In the genomic region with DNA sequence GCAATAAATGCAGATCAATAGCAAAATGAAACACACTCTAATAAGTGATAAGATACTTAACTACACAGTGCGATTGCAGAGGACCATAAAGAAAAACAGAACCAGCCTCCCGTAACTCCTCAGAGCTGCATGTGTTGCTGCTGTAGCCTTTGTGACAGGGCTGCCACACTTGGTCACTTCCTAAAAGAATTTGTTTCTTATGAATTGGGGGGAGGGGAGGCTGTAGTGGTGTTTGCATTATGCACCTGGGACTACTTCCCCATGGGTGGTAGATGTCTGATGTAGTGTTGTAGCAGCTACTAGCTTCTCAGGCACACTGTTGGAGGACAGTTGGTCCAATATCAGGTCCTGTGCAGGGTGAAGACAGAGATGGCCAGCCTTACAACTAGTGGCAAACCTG, we compare ENCODE assay signal across 25 mouse cellular contexts.
DNase-seq lines count a peak whose midpoint lies in the region; ATAC-seq and TF ChIP-seq lines count a peak whose summit lies in the region.
"Had no signal": no experiment of that assay in that cellular context is flagged by ENCODE, and none has a peak within 500 bp of the region (broad histone marks: within the 10 kb centered on the region; RNA-seq: fewer than 3 reads in every experiment).

No protein-coding gene starts in this region.

- 76% methylated on average over 2 of the region's 2 CpGs for WGBS in hindbrain, embryonic 12.5 days
- 73% methylated on average over 2 of the region's 2 CpGs for WGBS in hindbrain, embryonic 16.5 days
- 43% methylated on average over 2 of the region's 2 CpGs for WGBS in spleen, adult 2 months
- 80% methylated on average over 2 of the region's 2 CpGs for WGBS in forebrain, embryonic 10.5 days

- no peak overlapping the region for H3K9ac ChIP-seq in hindbrain, embryonic 12.5 days
- no peak overlapping the region for H3K9ac ChIP-seq in hindbrain, embryonic 16.5 days (ENCODE audit: low read depth, low read length)
- H3K9ac ChIP-seq: embryonic facial prominence, embryonic 13.5 days; heart, embryonic 12.5 days; limb, embryonic 12.5 days; liver, embryonic 15.5 days; lung, embryonic 15.5 days; stomach, embryonic 15.5 days had no signal

- peaks cover 45% of the 10 kb centered on the region for H3K4me1 ChIP-seq in hindbrain, embryonic 12.5 days
- H3K4me1 ChIP-seq in hindbrain, embryonic 16.5 days (ENCODE audit: control insufficient read depth, insufficient read depth, low read depth, low read length), result peaks cover 22% of the 10 kb centered on the region
- H3K4me1 ChIP-seq in spleen, adult 2 months (ENCODE audit: control insufficient read depth, insufficient read depth, insufficient read length), result peaks cover 11% of the 10 kb centered on the region; the same call in 1 of the 2 replicates
- H3K4me1 ChIP-seq in forebrain, embryonic 10.5 days, result peaks cover 51% of the 10 kb centered on the region
- H3K4me1 ChIP-seq: lung, embryonic 15.5 days; stomach, embryonic 15.5 days had no signal

- no peaks in the 10 kb centered on the region for H3K9me3 ChIP-seq in hindbrain, embryonic 12.5 days (replicated peaks)
- H3K9me3 ChIP-seq in hindbrain, embryonic 16.5 days (ENCODE audit: control insufficient read depth, low read length), result no peaks in the 10 kb centered on the region
- no peaks in the 10 kb centered on the region for H3K9me3 ChIP-seq in forebrain, embryonic 10.5 days
- H3K9me3 ChIP-seq: embryonic facial prominence, embryonic 13.5 days; heart, embryonic 12.5 days; limb, embryonic 12.5 days; liver, embryonic 15.5 days; lung, embryonic 15.5 days; stomach, embryonic 15.5 days had no signal

- TF ChIP-seq POLR2A in spleen, adult 2 months (IDR thresholded peaks at IDR 0.05; ENCODE audit: low read depth, low read length), result no peak

- no peak for TF ChIP-seq CTCF in spleen, adult 2 months (IDR thresholded peaks at IDR 0.05; ENCODE audit: extremely low read depth, insufficient read depth, insufficient read length, insufficient replicate concordance)

- no peak overlapping the region for H3K4me2 ChIP-seq in hindbrain, embryonic 12.5 days (replicated peaks)
- no peak overlapping the region for H3K4me2 ChIP-seq in hindbrain, embryonic 16.5 days (ENCODE audit: low read length)
- H3K4me2 ChIP-seq: embryonic facial prominence, embryonic 13.5 days; heart, embryonic 12.5 days; limb, embryonic 12.5 days; liver, embryonic 15.5 days; lung, embryonic 15.5 days; stomach, embryonic 15.5 days had no signal

- H3K27ac ChIP-seq in hindbrain, embryonic 12.5 days, result 0 out of 2 replicates have a peak overlapping the region, but pooled peaks have one; percentile 3
- H3K27ac ChIP-seq in hindbrain, embryonic 16.5 days (ENCODE audit: low read depth, low read length), result no peak overlapping the region
- H3K27ac ChIP-seq in spleen, adult 2 months (ENCODE audit: insufficient read depth, low read length), result peak overlapping the region; percentile 10; the same call in 1 of the 2 replicates
- H3K27ac ChIP-seq in forebrain, embryonic 10.5 days, result no peak overlapping the region
- H3K27ac ChIP-seq: embryonic facial prominence, embryonic 13.5 days; gastrocnemius, adult 2 months; heart, adult 2 months; limb, embryonic 12.5 days; liver, embryonic 15.5 days; lung, embryonic 15.5 days; stomach, embryonic 15.5 days had no signal

- DNase-seq in spleen, adult 2 months (ENCODE audit: low read depth in 1 of 2, low spot score in 2 of 2), result peak in 1 of 2 experiments; percentile 39
- DNase-seq in spleen, postnatal 10 days (ENCODE audit: low spot score in 2 of 2), result no peak
- no peak for DNase-seq in right cerebral cortex, postnatal 10 days (ENCODE audit: low spot score in 2 of 2)
- DNase-seq in forebrain, embryonic 10.5 days (ENCODE audit: extremely low spot score, low spot score), result no peak
- DNase-seq: adrenal gland, postnatal 25 days; cerebellum, adult 11-12 months; gastrocnemius, adult 2 months; gastrocnemius, postnatal 36 days; heart, adult 2 months; heart, postnatal 4 days; kidney, postnatal 14 days; right cerebral cortex, postnatal 14 days; thymus, postnatal 14 days had no signal

- no peak for ATAC-seq in hindbrain, embryonic 12.5 days (ENCODE audit: low FRiP score)
- no peak for ATAC-seq in hindbrain, embryonic 16.5 days
- ATAC-seq in megakaryocyte progenitor cell, adult 5-6 weeks (replicated peaks; ENCODE audit: poor library complexity), result peak; percentile 11; the same call in 1 of the 2 replicates
- ATAC-seq: CD4-positive, CD25-positive, alpha-beta regulatory T cell, adult 4 months; forebrain, embryonic 16.5 days; intestine, postnatal 0 days had no signal

- no peaks in the 10 kb centered on the region for H3K27me3 ChIP-seq in hindbrain, embryonic 12.5 days
- no peaks in the 10 kb centered on the region for H3K27me3 ChIP-seq in hindbrain, embryonic 16.5 days (replicated peaks; ENCODE audit: control insufficient read depth, insufficient read depth, low read length)
- H3K27me3 ChIP-seq in spleen, adult 2 months (ENCODE audit: control insufficient read depth, insufficient read depth, low read length), result no peaks in the 10 kb centered on the region
- peaks cover 15% of the 10 kb centered on the region for H3K27me3 ChIP-seq in forebrain, embryonic 10.5 days (ENCODE audit: poor library complexity, severe bottlenecking)
- H3K27me3 ChIP-seq: embryonic facial prominence, embryonic 13.5 days; heart, embryonic 12.5 days; limb, embryonic 12.5 days; liver, embryonic 15.5 days; lung, embryonic 15.5 days; stomach, embryonic 15.5 days had no signal

- no peak overlapping the region for H3K4me3 ChIP-seq in hindbrain, embryonic 12.5 days
- H3K4me3 ChIP-seq in hindbrain, embryonic 16.5 days (ENCODE audit: low read length), result no peak overlapping the region
- H3K4me3 ChIP-seq in spleen, adult 2 months (ENCODE audit: extremely low read depth, insufficient read depth, insufficient read length), result no peak overlapping the region
- H3K4me3 ChIP-seq in forebrain, embryonic 10.5 days, result no peak overlapping the region
- H3K4me3 ChIP-seq: embryonic facial prominence, embryonic 13.5 days; gastrocnemius, adult 2 months; heart, adult 2 months; heart, embryonic 12.5 days; limb, embryonic 12.5 days; liver, embryonic 15.5 days; lung, embryonic 15.5 days; stomach, embryonic 15.5 days had no signal

- H3K36me3 ChIP-seq in hindbrain, embryonic 12.5 days, result no peaks in the 10 kb centered on the region
- H3K36me3 ChIP-seq in hindbrain, embryonic 16.5 days (ENCODE audit: control insufficient read depth, insufficient read depth, low read length), result no peaks in the 10 kb centered on the region
- no peaks in the 10 kb centered on the region for H3K36me3 ChIP-seq in spleen, adult 2 months (ENCODE audit: control insufficient read depth, insufficient read depth, low read length)
- H3K36me3 ChIP-seq in forebrain, embryonic 10.5 days (replicated peaks), result no peaks in the 10 kb centered on the region
- H3K36me3 ChIP-seq: embryonic facial prominence, embryonic 13.5 days; heart, embryonic 12.5 days; limb, embryonic 12.5 days; liver, embryonic 15.5 days; lung, embryonic 15.5 days; stomach, embryonic 15.5 days had no signal

Comparison
In these comparisons a context has a peak if more than half of its experiments do, and no peak if none do; other contexts are left out.
1. H3K27ac ChIP-seq: peak in hindbrain, embryonic 12.5 days (single experiment) and spleen, adult 2 months (single experiment); none in hindbrain, embryonic 16.5 days (single experiment) and forebrain, embryonic 10.5 days (single experiment).